Mouse (Mus musculus): ENCODE data around the gene Nfix.

Gene Nfix

GRCm38 (mm10) chr8:84799999-84800831 is at the start of gene Nfix:
Gene Nfix (minus strand): TSS chr8:84800344.
- peak; percentile 84 for DNase-seq

DNA sequence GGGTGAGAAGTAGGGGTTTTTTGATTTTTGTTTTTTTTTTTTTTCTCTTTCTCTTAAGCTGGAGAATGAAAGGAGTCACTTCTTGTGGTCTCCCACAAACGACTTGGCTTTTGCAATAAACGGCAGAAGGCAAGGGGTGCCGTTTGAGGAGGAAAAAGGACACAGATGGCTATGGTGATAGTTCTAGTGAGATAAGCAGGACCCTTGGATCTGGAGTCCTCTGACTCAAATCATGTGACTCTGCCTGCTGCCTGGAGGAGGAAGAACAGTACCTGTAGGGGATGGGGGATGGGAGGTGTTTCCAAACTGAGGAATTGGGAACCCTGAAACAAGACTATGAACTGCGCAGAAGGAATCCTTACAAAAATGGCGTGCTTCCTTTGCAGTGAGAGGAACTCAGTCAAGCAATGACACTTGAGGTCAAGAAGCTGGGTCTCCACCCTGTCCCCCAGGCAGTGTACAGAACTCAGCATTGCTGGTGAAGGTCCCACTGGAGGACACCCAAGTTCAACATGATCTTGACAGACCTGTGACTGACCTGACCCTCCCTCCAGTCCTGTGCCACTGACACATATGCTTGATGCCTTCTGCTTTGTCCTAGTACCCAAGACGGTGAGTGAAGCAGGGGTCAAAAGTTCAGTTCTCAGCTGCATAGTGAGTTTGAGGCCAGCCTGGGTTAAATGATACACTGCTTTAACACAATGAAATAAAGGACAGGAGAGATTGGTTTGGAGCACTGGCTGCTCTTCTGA is 47.7 kb upstream of the Nfix start:
- no peak for DNase-seq

- DNase-seq, result peak; percentile 99
These were observed 46.8 kb upstream of the Nfix start, which contains the start of gene Calr for GRCm38 (mm10) chr8:84846722-84847572. Gene Calr (minus strand): TSS chr8:84846934.

DNA sequence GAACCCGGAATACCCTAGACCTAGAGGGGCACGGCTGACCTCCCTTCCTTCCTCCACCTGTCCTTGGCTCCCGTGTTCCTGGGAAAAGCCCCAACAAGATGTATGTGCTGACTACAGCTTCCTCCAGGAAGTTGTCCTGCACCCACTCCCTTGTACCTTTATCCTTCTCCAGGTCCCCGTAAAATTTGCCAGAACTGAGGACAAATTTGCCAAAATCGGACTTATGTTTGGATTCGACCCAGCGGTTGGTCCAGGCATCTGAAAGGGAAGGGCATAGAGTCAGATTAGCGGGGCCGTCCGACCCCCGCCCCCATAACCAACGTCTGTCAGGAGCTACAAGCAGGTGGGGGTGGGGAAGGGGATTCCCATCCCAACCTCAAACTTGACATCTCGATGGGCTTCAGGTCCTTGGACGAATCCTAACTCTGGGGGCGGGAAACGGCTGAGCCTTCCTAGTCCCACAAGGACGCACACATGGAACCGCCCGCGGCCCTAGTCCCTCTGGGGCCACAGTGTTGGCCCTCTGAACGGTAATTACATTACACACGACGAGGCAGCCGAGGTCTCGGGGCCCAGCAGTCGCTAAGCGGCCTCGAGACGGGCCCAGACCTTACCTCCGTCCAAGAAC is 46.1 kb upstream of the Nfix start:
- no peak for DNase-seq

- peak; percentile 74 for DNase-seq
These were observed 45.4 kb upstream of the Nfix start for GRCm38 (mm10) chr8:84845355-84846093.

DNA sequence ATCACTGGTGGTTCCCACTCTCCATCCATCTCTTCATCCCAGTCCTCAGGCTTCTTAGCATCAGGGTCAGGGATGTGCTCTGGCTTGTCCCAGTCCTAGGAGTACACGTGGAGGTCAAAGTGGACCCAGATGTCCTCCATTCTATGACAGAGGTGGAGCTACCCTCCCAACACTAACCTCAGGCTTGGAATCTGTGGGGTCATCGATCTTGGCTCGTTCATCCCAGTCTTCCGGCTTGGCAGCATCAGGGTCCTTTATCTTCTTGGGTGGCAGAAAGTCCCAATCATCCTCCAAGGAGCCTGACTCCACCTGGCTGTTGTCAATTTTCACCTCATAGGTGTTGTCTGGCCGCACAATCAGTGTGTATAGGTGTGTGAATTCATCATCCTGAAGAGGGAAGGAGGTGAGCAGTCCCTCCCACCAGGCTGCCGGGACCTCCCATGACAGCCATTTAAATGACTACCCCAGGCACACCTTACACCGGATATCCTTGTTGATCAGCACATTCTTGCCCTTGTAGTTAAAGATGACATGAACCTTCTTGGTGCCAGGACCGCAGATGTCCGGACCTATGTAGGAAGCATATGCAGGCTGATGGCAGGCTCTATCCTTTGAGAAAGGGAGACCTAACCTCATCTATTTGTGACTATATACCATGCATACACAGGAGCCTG is 44.4 kb upstream of the Nfix start:
- DNase-seq, result no peak

- DNase-seq, result no peak
These were observed 41.4 kb upstream of the Nfix start for GRCm38 (mm10) chr8:84841514-84841913.

- DNase-seq, result peak; percentile 94
These were observed 40.3 kb upstream of the Nfix start, which contains the start of gene Rad23a for GRCm38 (mm10) chr8:84840248-84840999. Gene Rad23a (minus strand): TSS chr8:84840665.

- no peak for DNase-seq
These were observed 39.7 kb upstream of the Nfix start for GRCm38 (mm10) chr8:84839875-84840247.

DNA sequence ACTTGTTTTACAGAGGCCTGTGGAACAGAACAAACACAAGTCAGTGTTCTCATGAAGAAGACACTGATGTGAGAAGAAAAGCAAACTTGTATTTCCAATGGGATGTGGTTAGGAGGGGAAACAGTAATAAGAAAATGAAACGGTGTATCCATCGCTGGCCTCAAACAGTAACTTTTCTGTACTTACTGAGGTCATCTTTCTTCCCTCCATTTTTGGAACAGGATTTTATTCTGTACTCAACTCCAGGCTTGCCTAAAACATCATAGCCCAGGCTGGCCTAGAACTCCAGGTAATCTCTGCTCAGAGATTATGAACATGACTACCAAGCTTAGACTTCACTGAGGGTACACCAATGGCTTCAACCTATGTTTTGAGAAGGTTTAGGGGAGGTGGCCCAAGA is 39.3 kb upstream of the Nfix start:
- DNase-seq, result no peak

GRCm38 (mm10) chr8:84838513-84838912 is 38.4 kb upstream of the Nfix start:
- no peak for DNase-seq

- DNase-seq, result no peak
These were observed 37.8 kb upstream of the Nfix start for GRCm38 (mm10) chr8:84837912-84838470.

GRCm38 (mm10) chr8:84837149-84837911 is 37.2 kb upstream of the Nfix start:
- no peak for DNase-seq

DNA sequence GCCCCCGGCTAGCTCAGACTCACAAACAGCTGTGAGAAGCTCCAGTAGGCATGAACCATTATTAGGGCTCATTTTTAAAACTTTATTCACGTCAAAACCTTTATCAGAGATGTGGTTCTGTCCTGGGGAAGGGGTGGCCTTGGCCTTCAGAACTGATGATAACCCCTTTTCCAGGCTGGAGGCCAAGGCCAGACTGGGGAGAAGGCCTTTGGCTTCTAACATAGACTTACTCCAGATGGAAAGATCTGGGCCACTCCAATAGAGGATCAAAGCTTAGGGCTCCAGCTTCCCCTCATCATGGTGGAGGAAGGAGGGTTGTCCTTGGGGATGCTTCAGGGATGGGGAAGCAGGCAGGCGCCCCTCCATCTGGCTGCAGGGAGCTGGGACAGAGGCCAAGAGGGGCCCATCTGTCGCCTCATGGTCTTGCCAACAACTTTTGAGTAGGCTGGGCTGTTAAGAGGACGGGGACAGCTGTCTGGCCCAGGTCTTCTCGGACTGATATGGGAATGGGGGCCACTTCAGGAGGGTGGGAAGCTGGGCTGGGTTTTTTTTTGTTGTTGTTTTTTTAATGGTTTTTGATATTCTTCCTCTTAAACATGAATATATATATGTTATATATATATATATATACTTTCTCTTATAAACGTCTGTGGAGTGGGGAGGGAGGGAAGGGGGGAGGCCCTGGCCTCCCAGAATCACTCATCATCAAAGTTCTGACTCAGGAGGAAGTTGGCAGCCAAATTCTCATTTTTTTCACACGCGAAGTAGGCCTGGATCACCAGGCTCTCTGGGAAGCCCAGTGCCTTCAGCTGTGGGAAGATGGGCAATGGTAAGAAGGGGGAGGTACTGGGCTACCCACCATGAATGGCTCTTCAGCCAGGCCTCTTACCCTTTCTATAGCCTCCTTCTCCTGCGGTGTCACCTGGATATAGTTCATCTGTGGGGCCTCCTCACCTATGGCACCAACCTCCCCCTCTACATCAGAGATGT is 35.0 kb upstream of the Nfix start:
- DNase-seq, result peak; percentile 71

DNA sequence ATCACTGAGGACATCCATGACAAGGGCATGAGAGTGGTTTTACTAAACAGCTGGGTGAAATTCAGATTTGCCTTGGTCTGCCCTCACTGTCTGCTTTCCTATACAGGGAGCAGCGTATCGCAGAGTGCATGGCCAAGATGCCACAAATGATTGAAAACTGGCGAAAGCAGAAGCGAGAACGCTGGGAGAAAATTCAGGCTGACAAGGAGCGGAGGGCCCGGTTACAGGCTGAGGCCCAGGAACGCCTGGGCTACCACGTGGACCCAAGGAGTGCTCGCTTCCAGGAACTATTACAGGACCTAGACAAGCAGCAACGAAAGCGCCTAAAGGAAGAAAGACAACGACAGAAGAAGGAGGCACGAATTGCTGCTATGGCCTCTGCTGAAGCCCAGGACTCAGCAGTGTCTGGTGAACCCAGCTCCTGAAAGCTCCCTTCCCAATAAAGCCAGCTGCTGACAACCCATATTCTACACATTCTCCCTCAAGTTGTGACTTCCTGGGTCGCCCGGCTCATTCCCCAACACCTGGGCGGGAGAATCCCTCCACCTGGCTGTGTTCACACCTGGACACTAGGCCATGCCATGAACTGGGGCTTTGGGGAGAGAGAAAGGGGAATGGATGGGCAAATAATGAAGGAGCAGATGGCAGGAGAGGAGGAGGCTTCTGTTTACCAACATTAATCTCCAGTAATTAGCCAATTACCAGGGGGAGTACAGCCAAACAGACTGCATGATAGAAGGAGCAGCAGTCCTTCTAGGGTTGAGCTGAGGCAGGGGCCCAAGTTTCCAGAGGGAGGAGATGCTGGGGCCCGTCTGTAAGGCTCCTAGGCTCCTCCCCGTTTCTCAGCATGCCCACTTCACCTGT is 34.1 kb upstream of the Nfix start:
- no peak for DNase-seq

GRCm38 (mm10) chr8:84832759-84833742 is 32.9 kb upstream of the Nfix start:
- DNase-seq, result no peak
